Mouse (Mus musculus) hindbrain, embryonic 14.5 days (tissue): ENCODE data around the gene Rap1gap2. TPM values are rescaled to one million over a fixed set of nuclear protein-coding genes. Genes with fewer than 3 reads are reported as not detected.

Experiments used
- ATAC-seq: fragments of 200-750 bp; cut with Nextera tagmentation; 2 replicates; pipeline ENCODE4 v1.8.0; 2017; ENCODE audit warnings: moderate number of reproducible peaks, mild to moderate bottlenecking, moderate TSS enrichment, moderate library complexity; ENCODE audit not compliant: low FRiP score
- DNase-seq: peaks from one replicate; pipeline ENCODE4 v3.0.0-alpha.2; 2015; ENCODE audit warnings: low spot score
- H3K27ac ChIP-seq: fragments of 300-500 bp; sonication (generic); 2 replicates; pipeline ENCODE4 v1.5.1; 2014; ENCODE audit warnings: mild to moderate bottlenecking, moderate library complexity
- H3K27me3 ChIP-seq: fragments of 300-500 bp; sonication (generic); 2 replicates; pipeline ENCODE4 v1.6.1; 2014; ENCODE audit warnings: mild to moderate bottlenecking, low read length, mixed read lengths; ENCODE audit not compliant: control insufficient read depth, insufficient read depth
- H3K36me3 ChIP-seq: fragments of 300-500 bp; sonication (generic); replicated peaks from 2 replicates; pipeline ENCODE4 v1.6.1; 2014; ENCODE audit not compliant: control insufficient read depth, insufficient read depth
- H3K4me1 ChIP-seq: fragments of 300-500 bp; sonication (generic); replicated peaks from 2 replicates; pipeline ENCODE4 v1.6.1; 2014; ENCODE audit warnings: antibody characterized with exemption, low read length, mixed read lengths; ENCODE audit not compliant: control insufficient read depth, insufficient read depth
- H3K4me2 ChIP-seq: fragments of 300-500 bp; sonication (generic); replicated peaks from 2 replicates; pipeline ENCODE4 v1.6.1; 2014; ENCODE audit warnings: mild to moderate bottlenecking, moderate library complexity
- H3K4me3 ChIP-seq: fragments of 300-500 bp; sonication (generic); replicated peaks from 2 replicates; pipeline ENCODE4 v1.5.1; 2014; ENCODE audit warnings: mild to moderate bottlenecking, low read length
- H3K9ac ChIP-seq: fragments of 300-500 bp; sonication (generic); 2 replicates; pipeline ENCODE4 v1.6.1; 2014
- H3K9me3 ChIP-seq: fragments of 300-500 bp; sonication (generic); 2 replicates; pipeline ENCODE4 v1.6.1; 2016; ENCODE audit warnings: low read length; ENCODE audit not compliant: control insufficient read depth
- WGBS: fragments of 180-500 bp; shearing (Covaris S2); extraction: QIAGEN DNeasy Blood & Tissue Kit; methylation state at CpG from one replicate; pipeline ENCODE4 v1.1.7; 2014; 5-methylcytosine and 5-hydroxymethylcytosine counted together
- polyA plus RNA-seq: library from polyadenylated mRNA; unstranded; fragments of >200 nt; fragmentation: Nextera tagmentation; extraction: Ambion mirVana; gene quantifications from 2 replicates; pipeline ENCODE4 v1.2.1, GENCODE M21; 2014

Gene Rap1gap2
- polyA plus RNA-seq, 1 experiment from 2014 or later: 11.2 TPM

- H3K4me2 ChIP-seq: no peak overlapping the region
- no peaks in the 10 kb centered on the region for H3K27me3 ChIP-seq
- WGBS: 80% methylated on average over 3 of the region's 3 CpGs
- H3K27ac ChIP-seq: no peak overlapping the region
- DNase-seq: no peak
- H3K9me3 ChIP-seq: no peaks in the 10 kb centered on the region
- peaks cover 10% of the 10 kb centered on the region for H3K36me3 ChIP-seq
- no peak overlapping the region for H3K4me3 ChIP-seq
- peaks cover 25% of the 10 kb centered on the region for H3K4me1 ChIP-seq
- ATAC-seq: no peak
- no peak overlapping the region for H3K9ac ChIP-seq
Measured at GRCm38 (mm10) chr11:74411943-74412342, 198.8 kb downstream of the Rap1gap2 start.

GRCm38 (mm10) chr11:74409757-74410174 lies 200.9 kb downstream of the Rap1gap2 start:
- peak overlapping the region; percentile 52 for H3K27ac ChIP-seq
- no peak overlapping the region for H3K4me2 ChIP-seq
- DNase-seq: peak; percentile 61
- H3K27me3 ChIP-seq: no peaks in the 10 kb centered on the region
- ATAC-seq: peak; percentile 59; the same call in 1 of the 2 replicates
- H3K9me3 ChIP-seq: no peaks in the 10 kb centered on the region
- H3K4me1 ChIP-seq: peaks cover 25% of the 10 kb centered on the region
- H3K9ac ChIP-seq: no peak overlapping the region
- H3K4me3 ChIP-seq: no peak overlapping the region
- 49% methylated on average over 4 of the region's 4 CpGs for WGBS
- peaks cover 15% of the 10 kb centered on the region; the same call in 1 of the 2 replicates for H3K36me3 ChIP-seq

GRCm38 (mm10) chr11:74409447-74409754 lies 201.3 kb downstream of the Rap1gap2 start:
- Histone ChIP-seq H3K4me1 (peaks cover 25% of the 10 kb centered on the region), H3K27me3 (no peaks in the 10 kb centered on the region), H3K9me3 (no peaks in the 10 kb centered on the region), H3K27ac (peak overlapping the region; percentile 52), H3K4me2 (no peak overlapping the region), H3K9ac (no peak overlapping the region), H3K36me3 (peaks cover 15% of the 10 kb centered on the region; the same call in 1 of the 2 replicates), H3K4me3 (no peak overlapping the region)
- ATAC-seq (peak; percentile 12; the same call in 1 of the 2 replicates), DNase-seq (no peak)
- WGBS: 57% methylated on average over 5 of the region's 5 CpGs

- Histone ChIP-seq H3K9ac (no peak overlapping the region), H3K4me1 (peaks cover 25% of the 10 kb centered on the region), H3K4me2 (no peak overlapping the region), H3K36me3 (peaks cover 12% of the 10 kb centered on the region; the same call in 1 of the 2 replicates), H3K9me3 (no peaks in the 10 kb centered on the region), H3K27ac (peak overlapping the region; percentile 52), H3K27me3 (no peaks in the 10 kb centered on the region), H3K4me3 (no peak overlapping the region)
- peak; percentile 84 for ATAC-seq
- DNase-seq: peak; percentile 78
- WGBS: 57% methylated on average over 4 of the region's 4 CpGs
Measured at GRCm38 (mm10) chr11:74408587-74409446, 201.9 kb downstream of the Rap1gap2 start.

- peaks cover 10% of the 10 kb centered on the region; the same call in 1 of the 2 replicates for H3K36me3 ChIP-seq
- no peak overlapping the region for H3K9ac ChIP-seq
- H3K4me1 ChIP-seq: peaks cover 18% of the 10 kb centered on the region
- no peaks in the 10 kb centered on the region for H3K9me3 ChIP-seq
- no peak overlapping the region for H3K27ac ChIP-seq
- no peak overlapping the region for H3K4me2 ChIP-seq
- no peak overlapping the region for H3K4me3 ChIP-seq
- DNase-seq (no peak), ATAC-seq (no peak)
- WGBS: 83% methylated on average over 7 of the region's 7 CpGs
- H3K27me3 ChIP-seq: no peaks in the 10 kb centered on the region
Measured at GRCm38 (mm10) chr11:74405201-74405600, 205.5 kb downstream of the Rap1gap2 start.

GRCm38 (mm10) chr11:74404216-74404615 lies 206.5 kb downstream of the Rap1gap2 start:
- Histone ChIP-seq H3K27me3 (no peaks in the 10 kb centered on the region), H3K4me3 (no peak overlapping the region), H3K4me2 (no peak overlapping the region), H3K27ac (no peak overlapping the region), H3K36me3 (peaks cover 10% of the 10 kb centered on the region; the same call in 1 of the 2 replicates), H3K4me1 (peaks cover 10% of the 10 kb centered on the region), H3K9ac (no peak overlapping the region), H3K9me3 (no peaks in the 10 kb centered on the region)
- DNase-seq (no peak), ATAC-seq (no peak)
- WGBS: 78% methylated on average over 2 of the region's 2 CpGs

GRCm38 (mm10) chr11:74402126-74402525 lies 208.6 kb downstream of the Rap1gap2 start:
- ATAC-seq (no peak), DNase-seq (peak; percentile 45)

GRCm38 (mm10) chr11:74395583-74395982 lies 215.1 kb downstream of the Rap1gap2 start:
- WGBS: 86% methylated on average over 18 of the region's 18 CpGs

More at GRCm38 (mm10) chr11:74402126-74402525, 208.6 kb downstream of the Rap1gap2 start:
- H3K27ac ChIP-seq: no peak overlapping the region
- H3K27me3 ChIP-seq: no peaks in the 10 kb centered on the region
- H3K36me3 ChIP-seq: peaks cover 6% of the 10 kb centered on the region; the same call in 1 of the 2 replicates
- H3K4me2 ChIP-seq: no peak overlapping the region
- no peaks in the 10 kb centered on the region for H3K9me3 ChIP-seq
- H3K4me3 ChIP-seq: no peak overlapping the region
- no peaks in the 10 kb centered on the region for H3K4me1 ChIP-seq
- WGBS: 54% methylated on average over 2 of the region's 2 CpGs
- H3K9ac ChIP-seq: no peak overlapping the region

GRCm38 (mm10) chr11:74393489-74393888 lies 217.2 kb downstream of the Rap1gap2 start:
- no peaks in the 10 kb centered on the region for H3K9me3 ChIP-seq
- no peak overlapping the region for H3K4me3 ChIP-seq
- no peak overlapping the region for H3K9ac ChIP-seq
- WGBS: 37% methylated on average over 5 of the region's 5 CpGs
- H3K4me1 ChIP-seq: no peaks in the 10 kb centered on the region
- ATAC-seq: peak; percentile 75; the same call in 1 of the 2 replicates
- no peaks in the 10 kb centered on the region for H3K27me3 ChIP-seq
- no peak overlapping the region for H3K4me2 ChIP-seq
- DNase-seq: no peak
- peaks cover 12% of the 10 kb centered on the region; the same call in 1 of the 2 replicates for H3K36me3 ChIP-seq
- no peak overlapping the region for H3K27ac ChIP-seq

More at GRCm38 (mm10) chr11:74395583-74395982, 215.1 kb downstream of the Rap1gap2 start:
- H3K9me3 ChIP-seq: no peaks in the 10 kb centered on the region
- H3K4me3 ChIP-seq: no peak overlapping the region
- no peaks in the 10 kb centered on the region for H3K4me1 ChIP-seq
- no peak overlapping the region for H3K4me2 ChIP-seq
- DNase-seq: no peak
- H3K27me3 ChIP-seq: no peaks in the 10 kb centered on the region
- H3K36me3 ChIP-seq: 0 out of 2 replicates have a peak, but pooled peaks cover 4% of the 10 kb centered on the region
- no peak overlapping the region for H3K27ac ChIP-seq
- no peak overlapping the region for H3K9ac ChIP-seq
- no peak for ATAC-seq
